Mouse (Mus musculus): ENCODE measurements around the gene Ptprd.

GRCm38 (mm10) chr4:78212941-78213340 lies 1.2 kb upstream of the Ptprd start:
- no peak for TF ChIP-seq CTCF (IDR thresholded peaks at IDR 0.05; ENCODE audit: control insufficient read depth, insufficient read depth, insufficient read length)
- no peak for TF ChIP-seq FOSL1 (IDR thresholded peaks at IDR 0.05; ENCODE audit: insufficient read depth, low read length, poor library complexity, severe bottlenecking)
- TF ChIP-seq USF1 (IDR thresholded peaks at IDR 0.05; ENCODE audit: low read depth) = no peak
- TF ChIP-seq MAX (IDR thresholded peaks at IDR 0.05) = no peak
- TF ChIP-seq MYOG (IDR thresholded peaks at IDR 0.05; ENCODE audit: control insufficient read depth, extremely low read depth, insufficient read length) = no peak
- no peak for TF ChIP-seq CEBPB (IDR thresholded peaks at IDR 0.05; ENCODE audit: low read depth)
